Mouse (Mus musculus) forelimb bud, embryonic 11.5 days (tissue): ENCODE measurements around the gene Gm21708.
"Not testable (repeated sequence)": the region's sequence is repeated elsewhere in the genome, so short reads cannot be mapped to it uniquely, and the experiment has no call there.

Experiments used
- DNase-seq: peaks from one replicate; pipeline ENCODE4 v3.0.0-alpha.2; 2012; ENCODE audit warnings: low read depth, low spot score

Gm21708 gene

DNA sequence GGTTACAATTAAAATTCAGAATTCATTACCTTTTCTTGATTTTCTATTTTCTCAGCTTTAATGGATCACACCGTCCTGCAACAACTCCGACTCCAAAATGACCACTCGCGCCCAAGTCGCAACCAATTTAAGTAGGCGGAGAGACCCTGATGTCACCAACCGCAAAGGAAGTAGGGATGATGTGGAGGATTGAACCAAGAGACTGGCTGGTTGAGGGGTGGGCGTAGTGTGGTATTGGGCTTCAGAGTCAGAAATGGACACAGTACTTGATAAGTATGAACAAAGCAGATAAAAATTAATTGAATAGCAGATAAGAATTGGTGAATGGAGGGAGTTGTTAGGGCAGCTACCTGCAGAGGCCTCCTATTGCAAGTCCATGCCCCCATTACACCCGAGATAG lies at the start of gene Gm21708, which contains the start of gene Gm21704:
TSS of gene Gm21708 (minus strand) at position 101 of the 400 bp plus-strand sequence.
TSS of gene Gm21704 (minus strand) at position 101 of the 400 bp plus-strand sequence.
- DNase-seq, result not testable (repeated sequence)
